Mouse (Mus musculus): ENCODE results near the gene Irak4.

The Irak4 gene

DNA sequence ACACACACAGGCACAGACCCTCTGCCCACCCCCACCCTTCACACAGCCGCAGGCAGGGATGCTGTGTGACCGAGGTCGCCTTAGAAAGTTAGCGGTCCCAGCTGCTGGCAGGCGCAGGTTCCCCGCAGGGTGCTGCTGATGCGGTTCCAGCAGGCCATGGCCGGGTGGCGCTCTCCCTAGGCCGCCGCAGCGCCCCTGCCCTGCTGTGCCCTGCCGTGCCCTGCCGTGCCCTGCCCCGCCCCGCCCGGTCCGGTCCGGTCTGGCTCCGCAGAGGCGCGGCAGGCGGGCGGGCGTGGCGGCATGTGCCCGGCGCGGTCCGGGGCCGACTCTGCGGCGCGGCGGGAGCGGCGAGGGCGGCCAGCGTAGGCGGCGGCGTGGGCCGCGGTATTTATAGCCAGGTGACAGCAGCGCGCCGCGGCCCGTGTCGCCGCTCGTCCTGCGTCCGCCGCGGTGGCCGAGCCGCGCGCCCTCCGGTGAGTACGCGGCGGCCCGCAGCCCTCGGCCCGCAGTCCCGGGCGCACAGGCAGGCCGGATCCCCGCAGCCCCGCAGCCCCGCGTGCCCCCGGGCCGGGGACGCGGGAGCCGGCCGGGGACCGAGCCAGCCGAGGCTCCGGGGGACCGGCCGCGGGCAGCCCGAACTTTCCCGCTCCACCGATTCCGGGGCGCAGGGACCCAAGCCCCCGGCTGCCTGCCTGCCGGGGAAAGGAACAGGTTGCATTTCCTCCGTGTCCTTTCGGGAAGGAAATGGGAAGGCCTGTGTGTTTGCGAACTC, 85.6 kb downstream of the Irak4 start, which contains the start of gene Tmem117:
Gene Tmem117, plus strand, starts transcription at position 403 of the 772 bp plus-strand sequence.
- DNase-seq (ENCODE audit: low spot score) = no peak

DNA sequence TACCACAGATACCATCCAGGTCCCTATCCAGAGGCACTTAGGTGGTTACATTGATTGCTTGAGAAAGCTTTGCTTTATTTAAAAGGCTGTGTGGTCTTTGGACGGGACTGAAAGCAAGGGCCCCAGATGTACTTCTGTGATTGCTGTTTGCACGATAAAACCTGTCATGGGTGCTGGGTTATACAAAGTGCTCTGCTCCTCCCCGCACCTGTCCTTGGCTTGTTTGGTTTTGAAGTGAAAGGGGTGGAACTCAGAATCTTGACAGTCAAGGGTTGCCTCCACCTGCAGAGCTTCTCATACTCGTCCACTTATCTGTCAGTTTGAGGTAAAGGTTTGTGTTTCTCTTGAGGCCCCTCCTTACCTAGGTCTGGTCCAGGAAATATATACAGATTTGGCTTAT, 87.1 kb downstream of the Irak4 start:
- no peak for DNase-seq (ENCODE audit: low spot score)

Data from T-cell, adult 2 months (primary cell).